Mouse (Mus musculus) embryo, embryonic 11.5 days (tissue): ENCODE measurements around the gene Pbx1.

ENCODE experiments used
- DNase-seq: peaks from one replicate; pipeline ENCODE4 v3.0.0-alpha.2; 2012; ENCODE audit warnings: low read depth, low spot score

Pbx1 gene

GRCm38 (mm10) chr1:168383832-168384593, 48.1 kb downstream of the Pbx1 start:
- DNase-seq, result no peak

- DNase-seq, result peak; percentile 71
Observed at GRCm38 (mm10) chr1:168382823-168383157, 49.3 kb downstream of the Pbx1 start.

- no peak for DNase-seq
Observed at GRCm38 (mm10) chr1:168382106-168382822, 49.8 kb downstream of the Pbx1 start.

GRCm38 (mm10) chr1:168381451-168381850, 50.6 kb downstream of the Pbx1 start:
- DNase-seq, result no peak

GRCm38 (mm10) chr1:168380241-168380770, 51.8 kb downstream of the Pbx1 start:
- no peak for DNase-seq

- no peak for DNase-seq
Observed at GRCm38 (mm10) chr1:168377650-168378049, 54.4 kb downstream of the Pbx1 start.

GRCm38 (mm10) chr1:168376330-168376729, 55.7 kb downstream of the Pbx1 start:
- DNase-seq, result no peak

- no peak for DNase-seq
Observed at GRCm38 (mm10) chr1:168374953-168375600, 57.0 kb downstream of the Pbx1 start.

GRCm38 (mm10) chr1:168372089-168372488, 60.0 kb downstream of the Pbx1 start:
- no peak for DNase-seq

GRCm38 (mm10) chr1:168370966-168371365, 61.1 kb downstream of the Pbx1 start:
- DNase-seq, result no peak

GRCm38 (mm10) chr1:168366261-168366660, 65.8 kb downstream of the Pbx1 start:
- no peak for DNase-seq

GRCm38 (mm10) chr1:168364325-168364724, 67.7 kb downstream of the Pbx1 start:
- no peak for DNase-seq

GRCm38 (mm10) chr1:168363053-168363452, 69.0 kb downstream of the Pbx1 start:
- DNase-seq, result no peak

GRCm38 (mm10) chr1:168362464-168362863, 69.6 kb downstream of the Pbx1 start:
- DNase-seq, result no peak

GRCm38 (mm10) chr1:168357680-168358611, 74.1 kb downstream of the Pbx1 start:
- peak; percentile 38 for DNase-seq

- DNase-seq, result no peak
Observed at GRCm38 (mm10) chr1:168356970-168357441, 75.1 kb downstream of the Pbx1 start.

GRCm38 (mm10) chr1:168355985-168356556, 76.0 kb downstream of the Pbx1 start:
- no peak for DNase-seq

- DNase-seq, result no peak
Observed at GRCm38 (mm10) chr1:168354934-168355333, 77.1 kb downstream of the Pbx1 start.

- DNase-seq, result no peak
Observed at GRCm38 (mm10) chr1:168348036-168348784, 83.9 kb downstream of the Pbx1 start.

- DNase-seq, result no peak
Observed at GRCm38 (mm10) chr1:168344918-168345317, 87.2 kb downstream of the Pbx1 start.
